Mouse (Mus musculus) left cerebral cortex, postnatal 4 days (tissue): ENCODE data around the gene Slc28a1. TPM values are rescaled to one million over a fixed set of nuclear protein-coding genes. Genes with fewer than 3 reads are reported as not detected.
"Not testable (repeated sequence)": the region's sequence is repeated elsewhere in the genome, so short reads cannot be mapped to it uniquely, and the experiment has no call there.

Experiments used
- DNase-seq: peaks from one replicate; pipeline ENCODE4 v3.0.0-alpha.2; 2022
- intact Hi-C: fragments of 180-260 bp; cut with DNase I; formaldehyde crosslinking; loops from one replicate; pipeline ENCODE4 v1.15.1; 2025
- total RNA-seq, 2 experiments: library from RNA; stranded (reverse); gene quantifications; 2 replicates each; pipeline ENCODE4 v1.2.3; 2021

Gene Slc28a1
- total RNA-seq, 2 experiments from 2014 or later = 0.12 TPM; not detected in 1

DNA sequence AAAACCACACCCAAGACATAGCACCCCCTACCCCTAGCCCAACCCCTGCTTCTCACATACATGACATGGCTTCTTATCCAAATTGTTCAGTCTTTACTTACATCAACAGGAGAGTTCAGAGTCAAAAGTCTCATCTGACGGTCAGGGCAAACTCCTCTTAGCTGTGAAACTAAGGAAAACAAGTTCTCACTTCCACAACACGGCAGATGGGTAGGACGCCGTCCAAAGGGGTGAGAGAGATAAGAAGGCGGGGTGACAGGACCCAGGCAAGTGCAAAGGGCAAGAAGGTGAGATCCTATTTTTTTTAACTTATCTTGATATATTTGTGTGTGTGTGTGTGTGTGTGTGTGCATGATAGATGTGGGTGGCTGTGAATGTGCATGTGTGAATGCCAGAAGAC lies 9.0 kb downstream of the Slc28a1 start:
- intact Hi-C loops = no loop called here
- no peak for DNase-seq

DNA sequence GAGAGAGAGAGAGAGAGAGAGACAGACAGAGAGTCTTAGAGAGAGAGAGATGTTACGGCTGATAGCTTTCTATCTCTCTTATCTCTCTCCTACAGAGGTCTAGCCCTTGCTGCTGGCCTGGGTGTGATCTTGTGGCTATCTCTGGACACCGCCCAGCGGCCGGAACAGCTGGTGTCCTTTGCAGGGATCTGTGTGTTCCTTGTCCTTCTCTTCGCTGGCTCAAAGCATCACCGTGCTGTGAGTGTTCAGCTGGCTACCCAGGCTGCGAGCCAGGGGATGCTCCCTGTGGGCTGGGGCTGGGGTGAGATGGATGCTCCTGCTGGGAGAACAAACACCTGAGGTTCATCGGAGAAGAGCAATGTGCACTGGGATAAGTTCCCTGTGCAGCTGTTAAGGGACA lies 10.2 kb downstream of the Slc28a1 start:
- no peak for DNase-seq
- intact Hi-C loops = no loop called here

DNA sequence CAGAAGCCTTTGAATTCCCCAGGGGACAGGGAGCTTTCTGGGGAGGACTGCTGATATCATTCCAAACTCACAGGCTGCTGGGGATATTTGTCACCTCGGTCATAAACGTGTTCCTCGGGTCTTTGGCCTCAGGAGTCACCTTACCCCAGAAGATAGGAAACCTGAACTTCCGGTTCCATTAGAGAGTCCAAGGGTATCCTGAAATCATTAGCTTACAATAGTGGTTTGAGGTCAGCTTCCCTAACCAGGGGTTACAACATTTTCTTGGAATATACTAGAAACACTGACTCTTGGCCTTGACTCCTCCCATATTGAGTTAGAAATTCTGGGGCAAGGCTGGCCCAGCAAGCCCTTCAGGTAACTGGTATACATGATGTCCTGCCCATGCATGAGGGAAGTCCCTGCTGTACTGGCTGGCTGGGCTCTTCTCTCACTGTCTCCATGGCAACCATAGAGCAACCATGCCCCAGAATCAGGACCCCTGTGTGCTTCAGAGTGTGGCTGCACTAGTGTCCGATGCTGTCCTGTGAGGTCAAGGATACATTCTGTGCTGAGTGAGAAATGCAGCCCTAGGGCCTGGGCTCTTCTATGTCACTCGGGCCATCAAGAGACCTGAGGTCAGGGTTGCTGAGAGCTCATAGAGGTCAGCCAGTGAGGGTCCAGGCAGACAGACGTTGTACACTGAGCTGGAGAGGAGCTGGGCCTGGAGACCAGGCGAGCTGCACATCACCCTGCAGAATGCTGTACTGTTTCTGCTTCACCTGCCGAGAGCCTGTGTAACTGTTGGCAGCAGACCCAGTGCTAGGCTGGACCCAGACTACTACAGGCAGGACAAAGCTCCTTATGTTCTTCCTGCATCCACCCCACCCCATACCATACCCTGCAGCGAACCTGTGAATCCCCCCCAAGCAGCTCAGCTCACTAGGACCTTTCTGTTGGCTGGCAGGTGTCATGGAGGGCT lies 10.9 kb downstream of the Slc28a1 start:
- intact Hi-C loops = no loop called here

DNA sequence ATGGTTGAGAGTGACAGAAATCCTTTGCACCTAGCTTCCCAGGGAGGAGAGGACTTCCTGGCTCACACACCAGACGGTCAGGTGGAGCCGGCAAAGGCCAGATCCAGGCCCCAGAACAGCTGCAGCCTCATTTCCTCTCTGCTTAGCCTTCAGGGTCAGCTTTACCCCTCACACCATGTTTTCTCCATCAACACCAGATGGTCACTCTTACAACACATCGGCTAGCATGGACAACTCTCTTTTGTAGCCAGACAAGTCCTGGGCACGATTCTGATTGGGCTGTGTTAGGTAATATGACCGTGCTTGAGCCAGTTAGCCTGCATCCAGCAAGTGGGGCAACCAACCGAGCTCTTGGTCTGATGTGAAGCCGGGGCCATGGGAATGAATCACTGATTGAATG lies 17.3 kb downstream of the Slc28a1 start:
- no peak for DNase-seq
- intact Hi-C loops = no loop called here

More for the DNA sequence above, 10.9 kb downstream of the Slc28a1 start:
- DNase-seq = no peak

DNA sequence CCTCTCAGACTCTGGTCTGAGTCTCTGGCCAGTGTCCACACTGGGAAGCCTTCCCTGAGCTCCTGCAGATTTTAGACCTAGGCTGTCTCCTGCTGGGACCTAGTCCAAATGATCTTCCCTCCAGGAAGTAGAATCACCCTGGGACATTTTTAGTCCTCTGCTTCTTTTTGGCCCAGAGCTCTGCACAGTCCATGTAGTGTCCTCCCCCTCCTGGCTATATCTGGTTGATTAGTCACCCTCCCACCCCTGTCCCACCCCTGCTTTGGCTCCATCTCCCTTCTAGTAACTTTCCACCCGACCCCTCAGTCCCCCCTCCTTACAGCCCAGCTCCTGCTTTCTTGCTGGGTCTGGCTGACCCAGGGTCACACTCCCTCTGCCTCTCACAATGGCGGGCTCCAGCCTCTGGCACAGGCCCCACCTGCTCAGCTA lies 18.3 kb downstream of the Slc28a1 start:
- intact Hi-C loops = no loop called here
- no peak for DNase-seq

DNA sequence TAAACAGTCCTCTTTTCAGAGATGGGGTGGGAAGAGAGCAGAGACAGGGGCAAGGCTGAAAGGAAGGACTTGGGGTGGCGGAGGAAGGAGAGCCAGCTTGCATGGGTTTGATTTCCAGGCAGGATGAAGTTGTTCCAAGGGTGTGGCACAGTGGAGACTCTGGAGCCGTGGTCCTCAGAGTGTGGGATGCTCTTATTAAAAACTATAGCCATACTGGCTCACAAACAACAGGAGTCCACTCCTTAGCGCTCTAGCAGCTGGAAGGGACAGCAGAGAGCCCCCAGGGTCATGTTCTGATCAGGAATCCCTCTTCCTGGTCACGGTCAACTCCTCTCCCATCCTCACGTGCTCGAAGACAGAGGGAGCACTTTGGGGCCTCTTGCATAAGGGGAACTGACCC lies 18.8 kb downstream of the Slc28a1 start:
- intact Hi-C loops = no loop called here
- no peak for DNase-seq

DNA sequence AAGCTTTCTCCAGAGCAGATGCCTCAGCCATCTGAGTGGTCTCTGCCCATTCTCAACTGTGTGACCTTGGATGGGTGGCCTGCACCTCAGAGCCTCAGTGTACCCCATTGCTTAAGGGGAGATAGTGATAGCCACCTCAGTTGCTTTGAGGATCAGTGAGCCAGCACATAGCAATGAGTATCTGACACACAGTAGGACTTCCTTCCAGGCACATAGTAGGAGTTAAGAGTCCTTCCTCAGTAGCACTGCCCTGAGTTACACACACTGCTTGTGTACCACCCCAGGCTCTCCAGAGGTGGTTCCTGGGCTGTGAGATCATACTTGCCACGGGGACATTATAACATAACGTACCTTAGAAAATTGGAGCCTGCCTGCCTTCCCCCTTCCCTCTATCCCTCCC lies 19.3 kb downstream of the Slc28a1 start:
- intact Hi-C loops = no loop called here
- DNase-seq = no peak

DNA sequence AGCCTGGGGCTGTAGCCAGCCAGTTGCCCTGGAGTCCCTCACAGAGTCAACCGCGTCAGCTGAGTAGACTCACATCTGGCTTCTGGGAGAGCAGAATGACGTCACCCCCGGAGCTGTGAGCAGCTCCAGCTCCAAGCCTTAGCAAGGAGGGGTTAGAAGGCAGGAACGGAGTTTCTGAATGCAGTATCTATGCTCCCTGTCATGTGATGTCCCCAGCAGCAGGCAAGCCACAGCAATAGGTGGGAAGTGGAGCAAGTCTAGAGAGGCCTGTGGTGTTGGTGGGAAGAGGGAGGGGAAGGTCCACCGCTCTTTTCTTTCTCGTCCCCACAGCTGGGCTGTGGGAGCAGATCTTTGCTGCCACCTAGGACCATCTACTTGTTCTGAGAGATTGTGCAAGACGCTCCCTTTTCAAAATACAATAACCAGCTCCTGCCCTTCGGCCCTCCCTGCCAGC lies 20.0 kb downstream of the Slc28a1 start:
- intact Hi-C loops = no loop called here
- DNase-seq = peak; percentile 14

DNA sequence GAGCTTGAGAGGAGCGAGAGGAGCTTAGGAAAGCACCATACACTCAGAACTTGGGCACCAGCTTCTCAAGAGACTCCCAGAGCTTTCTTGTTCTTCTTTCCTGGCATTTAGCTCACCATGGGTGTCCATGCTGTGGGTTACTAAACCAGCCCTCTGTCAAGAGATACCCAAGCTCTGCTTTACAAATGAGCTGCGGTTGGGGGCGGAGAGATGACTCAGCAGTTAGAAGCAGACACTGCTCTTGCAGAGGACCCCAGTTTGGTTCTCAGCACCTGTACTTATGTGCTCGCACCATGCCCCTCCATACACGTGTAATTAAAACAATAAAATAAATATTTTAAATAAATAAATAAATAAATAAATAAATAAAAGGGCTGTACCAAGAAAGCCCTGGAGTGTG lies 22.7 kb downstream of the Slc28a1 start:
- no peak for DNase-seq

DNA sequence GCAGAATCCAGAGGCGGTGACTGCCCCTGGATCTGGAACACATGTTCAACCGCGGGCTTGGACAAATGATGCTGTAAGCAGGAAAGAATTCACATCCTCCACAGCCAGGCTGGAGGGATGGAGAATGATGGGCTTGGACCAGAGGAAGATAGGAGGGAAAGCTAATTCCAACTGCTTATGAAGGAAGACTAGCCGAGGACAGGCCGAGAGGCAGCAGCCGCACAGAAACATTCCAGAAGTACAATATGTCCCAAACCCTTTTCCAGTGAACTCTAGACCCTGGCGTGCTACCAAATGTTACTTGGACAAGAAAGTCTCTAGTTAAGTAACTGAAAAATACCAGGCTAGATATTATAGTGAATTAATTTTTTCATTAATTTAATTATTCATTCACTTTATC lies 24.5 kb downstream of the Slc28a1 start:
- DNase-seq = no peak
- intact Hi-C loops = no loop called here

More for the DNA sequence above, 22.7 kb downstream of the Slc28a1 start:
- intact Hi-C loops = no loop called here

DNA sequence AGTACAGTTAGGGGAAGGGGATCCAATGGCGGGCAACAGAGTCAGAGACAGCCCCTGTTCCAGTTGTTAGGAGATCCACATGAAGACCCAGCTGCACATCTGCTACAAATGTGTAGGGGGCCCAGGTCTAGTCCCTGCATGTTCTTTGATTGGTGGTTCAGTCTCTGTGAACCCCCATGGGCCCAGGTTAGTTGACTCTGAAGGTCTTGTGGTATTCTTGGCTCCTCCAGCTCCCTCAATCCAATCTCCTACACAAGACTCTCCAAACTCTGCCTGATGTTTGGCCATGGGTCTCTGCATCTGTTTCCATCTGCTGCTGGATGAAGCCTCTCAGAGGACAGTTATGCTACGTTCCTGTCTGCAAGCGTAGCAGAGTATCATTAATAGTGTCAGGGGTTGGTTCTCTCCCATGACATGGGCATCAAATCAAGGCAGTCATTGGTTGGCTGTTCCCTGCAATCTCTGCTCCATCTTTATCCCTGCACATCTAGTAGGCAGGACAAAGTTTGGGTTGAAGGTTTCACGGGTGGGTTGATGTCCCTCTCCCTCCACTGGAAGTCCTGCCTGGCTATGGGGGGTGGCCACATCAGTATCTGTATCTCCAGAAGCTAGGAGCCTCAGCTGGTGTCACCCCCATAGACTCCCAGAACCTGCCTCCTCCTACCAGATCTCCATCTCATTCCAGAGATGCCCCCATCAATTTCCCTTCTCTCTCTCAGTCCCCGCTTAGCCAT lies 25.2 kb downstream of the Slc28a1 start:
- no peak for DNase-seq
- intact Hi-C loops = no loop called here

DNA sequence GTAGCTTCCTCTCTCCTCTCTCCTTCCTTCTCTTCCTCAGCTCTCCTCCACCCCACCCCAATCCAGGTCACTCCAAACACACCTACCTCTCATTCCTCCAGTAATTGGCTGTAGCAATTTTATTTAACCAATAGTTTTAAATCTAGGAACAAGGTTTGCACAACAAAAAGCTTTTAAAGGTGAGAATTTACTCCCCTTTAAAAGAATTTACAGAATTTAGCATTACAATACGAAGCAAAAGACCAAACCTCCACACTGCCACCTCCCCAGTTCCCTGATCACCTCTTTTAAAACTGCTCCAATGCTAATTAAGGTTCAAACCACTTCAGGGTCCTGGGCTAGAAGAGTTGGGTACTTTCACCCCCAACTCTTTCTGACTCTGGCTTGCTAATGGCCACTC lies 26.9 kb downstream of the Slc28a1 start:
- no peak for DNase-seq
- intact Hi-C loops = no loop called here

DNA sequence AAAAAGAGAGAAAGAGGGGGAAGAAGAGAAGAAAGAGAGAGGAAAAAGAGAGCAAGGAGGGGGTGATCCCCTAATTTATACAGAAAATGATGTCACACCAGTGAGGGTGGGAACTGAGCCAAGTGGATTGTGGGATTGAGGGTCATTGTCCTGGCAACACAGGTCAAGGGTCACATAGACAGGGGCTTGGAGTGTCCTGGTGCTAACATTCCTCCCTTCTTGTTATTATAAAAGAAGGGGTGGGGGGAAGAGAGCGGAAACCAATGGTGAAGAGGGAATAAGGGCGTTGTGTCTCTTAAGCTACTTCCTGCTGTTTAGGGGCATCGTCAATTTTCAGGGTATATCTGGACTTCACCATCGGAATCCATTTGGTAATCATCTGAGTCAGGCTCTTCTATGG lies 28.5 kb downstream of the Slc28a1 start:
- not testable (repeated sequence) for DNase-seq

DNA sequence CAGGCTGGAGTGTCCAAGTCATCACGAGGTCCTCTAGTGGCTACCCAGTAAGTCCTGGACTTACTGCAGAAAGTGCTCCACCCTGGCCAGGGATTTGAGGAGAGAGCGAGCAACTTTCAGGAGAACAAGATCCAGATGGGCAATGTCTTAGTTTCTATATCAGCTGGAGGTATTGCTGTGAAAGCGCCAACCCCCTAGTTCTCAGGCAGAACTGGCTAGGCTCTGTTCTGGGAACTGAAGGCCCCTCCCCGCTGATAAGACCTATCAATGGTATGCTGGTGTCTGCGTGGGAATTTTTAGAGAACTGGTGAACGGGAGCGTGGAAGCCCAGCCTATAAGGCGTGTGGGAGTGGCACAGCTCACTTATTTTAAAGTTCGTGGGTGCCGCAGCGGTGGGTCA lies 35.2 kb downstream of the Slc28a1 start:
- DNase-seq = no peak
- intact Hi-C loops = loop anchor here (10.0 kb wide), 1 partner anchor 265 kb away; no protein-coding TSS in a partner anchor

More for the DNA sequence above, 28.5 kb downstream of the Slc28a1 start:
- intact Hi-C loops = not testable (repeated sequence)

DNA sequence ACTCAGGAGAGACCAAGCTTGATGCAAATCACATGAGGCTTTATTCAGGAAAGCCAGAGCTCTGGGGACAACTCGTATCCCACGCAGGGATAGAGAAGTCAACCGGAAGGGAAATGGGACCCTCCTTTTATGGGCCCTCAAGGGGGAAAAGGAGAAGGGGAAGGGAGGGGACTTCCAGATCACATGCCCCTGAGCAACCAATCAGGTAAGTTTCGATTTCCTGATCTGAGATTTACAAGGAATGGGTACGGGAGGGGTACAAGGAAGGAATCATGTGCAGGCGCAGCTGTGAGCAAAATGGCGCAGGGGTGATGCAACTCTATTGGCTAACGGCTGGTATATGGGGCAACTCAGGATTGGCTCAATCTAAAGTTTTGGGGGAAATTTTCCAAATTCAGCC lies 36.6 kb downstream of the Slc28a1 start:
- no peak for DNase-seq
- intact Hi-C loops = loop anchor here (10.0 kb wide), 1 partner anchor 266 kb away; no protein-coding TSS in a partner anchor

DNA sequence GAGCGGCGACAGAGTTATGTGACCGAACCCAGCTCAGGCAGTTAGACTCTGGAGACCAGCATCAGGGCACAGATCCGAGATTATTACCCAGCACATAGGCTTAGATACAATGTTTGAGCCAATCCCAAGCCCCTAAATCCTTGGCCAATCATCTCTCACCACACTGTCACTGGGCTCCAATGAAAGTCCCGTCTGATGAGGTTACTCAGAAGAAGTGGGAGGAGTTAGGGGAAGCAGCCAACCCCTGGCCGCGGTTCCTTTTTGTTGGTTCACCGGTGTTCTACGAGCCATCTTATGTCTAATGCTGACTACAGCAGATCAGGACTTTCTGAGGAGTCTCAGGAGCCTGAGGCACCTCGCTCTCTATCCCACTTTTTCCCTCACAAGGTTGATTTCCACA lies 37.7 kb downstream of the Slc28a1 start:
- no peak for DNase-seq
- intact Hi-C loops = loop anchor here (10.0 kb wide), 1 partner anchor 268 kb away; no protein-coding TSS in a partner anchor

DNA sequence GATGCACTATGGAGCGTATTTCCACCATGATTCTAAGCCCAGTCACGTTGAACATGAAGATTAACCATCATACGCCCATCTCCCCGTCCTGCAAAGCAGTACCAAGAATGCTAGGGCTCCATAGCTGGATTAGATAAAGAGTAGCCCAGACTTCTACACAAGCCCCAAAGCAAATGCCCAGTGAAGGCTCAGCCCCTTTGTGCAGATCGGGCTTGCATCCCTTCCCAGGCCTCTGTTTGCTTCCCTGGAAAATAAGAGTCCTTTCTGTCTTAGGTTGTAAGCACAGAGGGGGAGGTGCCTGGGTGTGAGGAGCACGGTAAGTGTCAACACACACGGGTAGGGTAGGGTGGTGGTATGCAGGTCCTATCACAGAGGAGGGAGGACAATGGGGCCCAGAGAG lies 38.2 kb downstream of the Slc28a1 start:
- intact Hi-C loops = loop anchor here (10.0 kb wide), 1 partner anchor 268 kb away; no protein-coding TSS in a partner anchor
- DNase-seq = no peak

DNA sequence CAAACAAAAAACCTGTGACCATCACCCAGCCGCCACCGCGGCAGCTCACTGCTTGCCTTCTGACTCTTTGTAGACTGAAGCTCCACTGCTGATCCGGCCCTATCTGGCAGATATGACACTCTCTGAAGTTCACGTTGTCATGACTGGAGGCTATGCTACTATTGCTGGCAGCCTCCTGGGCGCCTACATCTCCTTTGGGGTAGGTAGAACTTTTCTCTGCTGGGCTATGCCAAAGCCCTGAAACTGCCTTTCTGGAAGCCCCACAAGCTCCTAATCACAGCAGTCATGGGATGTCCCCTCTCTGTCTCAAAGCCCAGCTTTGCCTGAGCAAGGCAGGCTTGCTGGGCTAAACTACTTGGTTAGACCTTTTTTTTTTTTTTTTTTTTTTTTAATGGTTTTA lies 38.7 kb downstream of the Slc28a1 start:
- intact Hi-C loops = loop anchor here (10.0 kb wide), 1 partner anchor 269 kb away; no protein-coding TSS in a partner anchor
- no peak for DNase-seq

DNA sequence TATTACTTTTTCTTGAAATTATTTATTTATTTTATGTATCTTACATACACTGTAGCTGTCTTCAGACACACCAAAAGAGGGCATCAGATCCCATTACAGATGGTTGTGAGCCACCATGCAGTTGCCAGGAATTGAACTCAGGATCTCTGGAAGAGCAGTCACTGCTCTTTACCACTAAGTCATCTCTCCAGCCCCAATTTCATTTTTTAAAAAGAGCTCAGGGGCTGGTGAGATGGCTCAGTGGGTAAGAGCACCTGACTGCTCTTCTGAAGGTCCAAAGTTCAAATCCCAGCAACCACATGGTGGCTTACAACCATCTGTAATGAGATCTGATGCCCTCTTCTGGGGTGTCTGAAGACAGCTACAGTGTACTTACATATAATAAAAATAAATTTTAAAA lies 39.6 kb downstream of the Slc28a1 start:
- DNase-seq = not testable (repeated sequence)
- intact Hi-C loops = loop anchor here (10.0 kb wide), 1 partner anchor 269 kb away; no protein-coding TSS in a partner anchor

DNA sequence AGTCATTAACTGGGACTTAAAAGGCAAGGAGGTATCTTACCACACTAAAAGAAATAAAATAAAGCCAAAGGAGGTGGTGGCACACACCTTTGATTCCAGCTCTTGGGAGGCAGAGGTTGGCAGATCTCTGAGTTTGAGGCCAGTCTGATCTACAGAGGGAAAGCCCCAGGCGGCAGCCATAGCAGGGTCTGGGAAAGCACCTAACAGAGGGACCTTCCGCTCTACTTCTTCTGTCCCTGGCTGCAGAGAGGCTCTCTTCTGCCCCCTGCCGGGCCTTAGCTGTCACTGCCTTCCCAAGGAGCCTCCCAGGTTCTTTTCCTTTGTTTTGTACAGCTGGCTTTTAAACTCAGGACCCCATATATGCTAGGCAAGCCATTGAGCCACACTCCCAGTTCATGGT lies 40.4 kb downstream of the Slc28a1 start:
- DNase-seq = peak; percentile 54
- intact Hi-C loops = loop anchor here (10.0 kb wide), 1 partner anchor 270 kb away; no protein-coding TSS in a partner anchor

DNA sequence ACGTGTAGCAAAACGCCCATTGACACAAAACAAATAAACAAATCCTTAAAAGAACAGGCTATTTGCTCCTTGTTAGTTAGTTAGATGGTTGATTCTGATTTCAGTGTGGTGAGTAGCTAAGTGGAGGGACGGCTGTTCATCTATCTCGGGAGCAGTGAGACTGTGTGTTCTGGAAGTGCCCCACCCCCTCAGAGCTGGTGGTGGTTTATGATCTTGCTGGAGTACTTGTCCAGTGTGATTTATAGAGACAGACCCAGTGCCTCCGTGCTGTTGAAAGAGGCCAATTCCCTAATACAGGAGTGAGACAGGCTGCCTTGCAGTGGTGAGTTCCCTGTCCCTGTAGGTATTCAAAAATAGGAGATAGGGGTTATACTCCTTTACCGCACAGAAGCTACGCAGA lies 44.3 kb downstream of the Slc28a1 start:
- DNase-seq = no peak
- intact Hi-C loops = loop anchor here (10.0 kb wide), 1 partner anchor 274 kb away; no protein-coding TSS in a partner anchor
